Mouse (Mus musculus) liver, postnatal 0 days (tissue): ENCODE data around the gene Pard3. TPM values are rescaled to one million over a fixed set of nuclear protein-coding genes. Genes with fewer than 3 reads are reported as not detected.
A peak's percentile ranks its signal among the peaks of the same experiment; 100 is the strongest.

Experiments
- ATAC-seq: fragments of 200-750 bp; cut with Nextera tagmentation; 2 replicates; pipeline ENCODE4 v1.8.0; 2017; ENCODE audit warnings: mild to moderate bottlenecking, moderate library complexity
- DNase-seq: peaks from one replicate; pipeline ENCODE4 v3.0.0-alpha.2; 2016
- H3K27ac ChIP-seq: fragments of 300-500 bp; sonication (generic); 2 replicates; pipeline ENCODE4 v1.5.1; 2014; ENCODE audit warnings: antibody characterized with exemption, moderate library complexity, mild to moderate bottlenecking, low read depth
- H3K27me3 ChIP-seq: fragments of 300-500 bp; sonication (generic); 2 replicates; pipeline ENCODE4 v1.6.1; 2014; ENCODE audit warnings: low read length, control low read depth, mixed read lengths; ENCODE audit not compliant: insufficient read depth
- H3K36me3 ChIP-seq: fragments of 300-500 bp; sonication (generic); replicated peaks from 2 replicates; pipeline ENCODE4 v1.6.1; 2014; ENCODE audit warnings: mild to moderate bottlenecking, control low read depth, low read length, moderate library complexity, mixed read lengths; ENCODE audit not compliant: insufficient read depth
- H3K4me1 ChIP-seq: fragments of 300-500 bp; sonication (generic); 2 replicates; pipeline ENCODE4 v1.6.1; 2014; ENCODE audit warnings: antibody characterized with exemption, mild to moderate bottlenecking, control low read depth; ENCODE audit not compliant: insufficient read depth
- H3K4me2 ChIP-seq: fragments of 300-500 bp; sonication (generic); 2 replicates; pipeline ENCODE4 v1.6.1; 2014; ENCODE audit warnings: low read depth, mild to moderate bottlenecking, low read length, moderate library complexity, mixed read lengths
- H3K4me3 ChIP-seq: fragments of 300-500 bp; sonication (generic); 2 replicates; pipeline ENCODE4 v1.5.1; 2014; ENCODE audit warnings: low read depth, low read length
- H3K9ac ChIP-seq: fragments of 300-500 bp; sonication (generic); replicated peaks from 2 replicates; pipeline ENCODE4 v1.6.1; 2014; ENCODE audit warnings: mild to moderate bottlenecking, moderate library complexity
- H3K9me3 ChIP-seq: fragments of 300-500 bp; sonication (generic); 2 replicates; pipeline ENCODE4 v1.6.1; 2016; ENCODE audit warnings: mild to moderate bottlenecking, control low read depth, low read length, mixed read lengths
- CTCF ChIP-seq: sonication (generic); IDR thresholded peaks from 2 replicates; pipeline ENCODE4 v1.5.1; 2016; ENCODE audit warnings: antibody characterized with exemption, low read depth
- EP300 ChIP-seq: IDR thresholded peaks from 2 replicates; pipeline ENCODE4 v1.6.1; 2016; ENCODE audit warnings: antibody characterized with exemption, low read depth, mild to moderate bottlenecking
- WGBS: fragments of 180-500 bp; shearing (Covaris S2); extraction: QIAGEN DNeasy Blood & Tissue Kit; methylation state at CpG from one replicate; pipeline ENCODE4 v1.1.7; 2014; ENCODE audit not compliant: insufficient replicate concordance; 5-methylcytosine and 5-hydroxymethylcytosine counted together
- polyA plus RNA-seq: library from polyadenylated mRNA; unstranded; fragments of >200 nt; fragmentation: Nextera tagmentation; extraction: Ambion mirVana; gene quantifications from 2 replicates; pipeline ENCODE4 v1.2.1, GENCODE M21; 2015

Pard3 gene
- polyA plus RNA-seq, 1 experiment from 2014 or later: 10.2 TPM

DNA sequence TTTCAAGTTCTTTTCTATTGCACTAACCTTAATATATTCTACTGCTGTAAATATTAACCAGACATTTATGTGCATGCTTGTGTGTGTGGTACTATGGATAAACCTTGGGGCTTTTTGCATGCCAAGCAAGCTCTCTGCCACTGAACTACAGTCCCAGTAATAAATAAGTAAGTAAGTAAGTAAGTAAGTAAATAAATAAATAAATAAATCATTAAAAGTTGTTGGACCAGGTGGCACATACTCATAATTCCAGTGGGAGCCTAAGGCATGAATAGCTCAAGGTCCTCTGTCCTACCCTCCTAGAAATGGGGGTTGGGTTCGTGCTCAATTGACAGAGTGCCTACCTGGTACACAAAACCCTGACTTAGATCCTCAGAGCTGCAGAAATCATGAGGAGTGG lies 400.6 kb downstream of the Pard3 start:
- no peak for ATAC-seq
- no peak overlapping the region for H3K4me3 ChIP-seq
- no peaks in the 10 kb centered on the region for H3K4me1 ChIP-seq
- H3K27me3 ChIP-seq: no peaks in the 10 kb centered on the region
- H3K4me2 ChIP-seq: no peak overlapping the region
- 59% methylated on average over 1 of the region's 1 CpGs for WGBS
- no peak overlapping the region for H3K9ac ChIP-seq
- H3K27ac ChIP-seq: no peak overlapping the region
- no peaks in the 10 kb centered on the region for H3K36me3 ChIP-seq
- H3K9me3 ChIP-seq: no peaks in the 10 kb centered on the region
- TF ChIP-seq CTCF (no peak), EP300 (no peak)
- no peak for DNase-seq

DNA sequence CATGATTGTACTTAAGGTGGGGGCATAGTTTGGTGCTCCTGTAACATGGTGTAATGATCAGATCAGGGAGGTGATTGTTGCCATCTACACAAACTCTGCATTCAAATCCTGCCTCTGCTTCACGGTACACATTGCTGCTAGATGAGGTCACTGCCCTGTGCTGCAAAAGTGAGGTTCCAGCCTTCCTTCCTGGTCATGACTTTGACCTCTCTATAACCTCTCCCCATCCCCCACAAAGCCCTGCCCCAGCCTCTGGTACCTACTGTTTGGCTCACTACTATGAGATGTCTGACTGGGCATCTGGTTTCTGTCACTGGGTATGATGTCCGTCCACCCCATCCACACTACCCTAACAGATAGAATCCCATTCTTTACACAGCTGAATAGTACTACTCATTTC lies 408.5 kb downstream of the Pard3 start:
- Histone ChIP-seq H3K36me3 (peaks cover 4% of the 10 kb centered on the region; the same call in 1 of the 2 replicates), H3K9ac (no peak overlapping the region), H3K27me3 (no peaks in the 10 kb centered on the region), H3K27ac (no peak overlapping the region), H3K4me3 (no peak overlapping the region), H3K9me3 (no peaks in the 10 kb centered on the region), H3K4me1 (no peaks in the 10 kb centered on the region), H3K4me2 (no peak overlapping the region)
- 50% methylated on average over 2 of the region's 2 CpGs for WGBS
- no peak for ATAC-seq
- DNase-seq: no peak
- TF ChIP-seq EP300 (no peak), CTCF (no peak)

DNA sequence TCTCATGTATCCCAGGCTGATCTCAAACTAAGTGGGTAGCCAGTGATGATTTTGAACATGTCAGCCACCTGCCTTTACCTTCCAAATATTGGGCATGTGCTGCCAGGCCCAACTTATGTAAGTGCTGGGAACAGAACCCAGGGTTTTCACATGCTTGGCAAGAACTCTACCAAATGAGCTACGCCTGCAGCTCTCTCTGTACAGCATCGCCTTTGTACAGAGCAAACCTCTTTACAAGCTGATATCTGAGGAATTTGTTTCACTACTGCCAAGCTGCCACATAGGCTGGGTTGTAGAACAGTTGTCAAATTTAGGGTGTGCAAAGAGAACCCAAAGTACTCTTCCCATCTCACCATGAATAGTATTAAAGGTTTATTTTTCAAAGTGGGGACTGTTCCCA lies 416.3 kb downstream of the Pard3 start:
- no peak overlapping the region for H3K4me2 ChIP-seq
- no peaks in the 10 kb centered on the region for H3K27me3 ChIP-seq
- 71% methylated on average over 2 of the region's 2 CpGs for WGBS
- no peaks in the 10 kb centered on the region for H3K9me3 ChIP-seq
- no peak overlapping the region for H3K9ac ChIP-seq
- no peak overlapping the region for H3K4me3 ChIP-seq
- TF ChIP-seq EP300: no peak
- TF ChIP-seq CTCF: no peak
- no peaks in the 10 kb centered on the region for H3K36me3 ChIP-seq
- no peak overlapping the region for H3K27ac ChIP-seq
- no peaks in the 10 kb centered on the region for H3K4me1 ChIP-seq
- ATAC-seq (no peak), DNase-seq (no peak)

DNA sequence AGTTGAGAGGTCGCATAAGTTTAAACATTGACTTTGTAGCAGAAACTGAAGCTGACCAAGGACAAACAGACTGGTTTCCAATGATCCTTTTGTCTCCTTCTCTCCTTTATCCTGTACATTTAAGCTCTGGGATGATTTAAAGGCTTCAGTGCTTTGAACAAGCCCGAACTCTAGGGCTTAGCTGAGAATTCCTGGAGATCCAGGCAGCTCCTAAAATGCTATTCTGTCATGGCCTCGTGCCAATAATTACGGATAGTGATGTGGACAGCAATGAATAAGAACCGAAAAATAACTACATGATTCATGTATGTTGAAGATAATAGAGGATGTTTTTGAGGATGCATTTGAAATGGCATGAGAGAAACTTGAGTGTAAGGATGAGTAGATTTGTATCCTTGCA lies 421.9 kb downstream of the Pard3 start:
- no peak overlapping the region for H3K27ac ChIP-seq
- H3K4me2 ChIP-seq: no peak overlapping the region
- H3K4me3 ChIP-seq: no peak overlapping the region
- DNase-seq (no peak), ATAC-seq (no peak)
- 66% methylated on average over 5 of the region's 5 CpGs for WGBS
- no peak for TF ChIP-seq EP300
- TF ChIP-seq CTCF: no peak
- no peak overlapping the region for H3K9ac ChIP-seq
- H3K36me3 ChIP-seq: no peaks in the 10 kb centered on the region
- peaks cover 4% of the 10 kb centered on the region; the same call in 1 of the 2 replicates for H3K4me1 ChIP-seq
- H3K9me3 ChIP-seq: no peaks in the 10 kb centered on the region
- H3K27me3 ChIP-seq: no peaks in the 10 kb centered on the region

DNA sequence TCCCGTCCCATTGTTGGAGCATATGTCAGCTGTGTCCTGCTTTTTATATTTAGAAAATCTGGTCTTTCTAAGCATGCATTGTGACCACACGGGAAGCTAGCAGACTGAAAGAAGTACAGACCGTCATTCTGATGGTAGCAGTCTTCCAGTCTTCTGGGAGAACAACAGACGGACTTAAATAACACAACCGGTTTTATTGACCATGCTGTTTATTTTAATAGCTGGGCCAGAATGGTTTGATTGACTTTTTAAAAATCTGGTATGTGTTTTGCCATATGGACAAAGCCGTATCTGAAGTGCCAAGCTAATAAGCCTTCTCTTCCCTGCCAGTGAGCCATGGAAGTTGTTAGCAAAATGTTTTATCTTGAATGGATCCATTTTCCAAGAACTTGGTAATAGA lies 428.3 kb downstream of the Pard3 start:
- 80% methylated on average over 6 of the region's 6 CpGs for WGBS
- no peak overlapping the region for H3K4me2 ChIP-seq
- TF ChIP-seq EP300 (no peak), CTCF (no peak)

DNA sequence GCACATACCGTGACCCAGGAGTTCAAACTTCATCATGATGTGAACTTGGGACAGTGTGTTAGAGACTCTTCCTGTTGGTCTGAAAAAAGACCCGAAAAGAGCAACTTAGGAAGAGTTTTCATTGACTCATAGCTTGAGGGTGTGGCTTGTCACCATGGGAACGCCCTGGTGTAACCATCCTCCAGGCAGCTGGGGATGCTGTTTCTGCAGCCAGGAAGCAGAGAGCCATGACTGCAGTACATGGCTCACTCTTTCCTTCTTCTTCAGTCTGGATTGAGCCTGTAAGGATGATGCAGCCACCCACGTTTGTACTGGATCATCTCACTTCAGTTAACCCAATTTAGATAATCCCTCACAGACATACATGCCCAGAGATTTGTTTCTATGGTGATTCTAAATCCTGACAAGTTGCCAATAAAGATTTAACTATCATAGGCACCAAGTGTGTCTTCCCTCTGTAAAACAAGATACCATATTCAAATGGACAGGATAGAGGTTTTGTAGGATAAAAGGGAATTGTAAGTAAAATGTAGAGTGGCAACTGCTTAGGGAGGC lies 431.6 kb downstream of the Pard3 start:
- WGBS: 49% methylated on average over 4 of the region's 4 CpGs
- no peaks in the 10 kb centered on the region for H3K4me1 ChIP-seq
- no peak overlapping the region for H3K9ac ChIP-seq
- peak; percentile 19 for DNase-seq
- no peak overlapping the region for H3K27ac ChIP-seq
- no peaks in the 10 kb centered on the region for H3K36me3 ChIP-seq
- H3K9me3 ChIP-seq: no peaks in the 10 kb centered on the region
- TF ChIP-seq CTCF (no peak), EP300 (no peak)
- no peaks in the 10 kb centered on the region for H3K27me3 ChIP-seq
- no peak overlapping the region for H3K4me2 ChIP-seq
- H3K4me3 ChIP-seq: no peak overlapping the region
- no peak for ATAC-seq

More for the DNA sequence above, 428.3 kb downstream of the Pard3 start:
- Histone ChIP-seq H3K36me3 (no peaks in the 10 kb centered on the region), H3K9ac (no peak overlapping the region), H3K9me3 (no peaks in the 10 kb centered on the region), H3K4me3 (no peak overlapping the region), H3K4me1 (no peaks in the 10 kb centered on the region), H3K27me3 (no peaks in the 10 kb centered on the region), H3K27ac (no peak overlapping the region)
- no peak for DNase-seq
- ATAC-seq: no peak
